Mouse (Mus musculus) stomach, postnatal 0 days (tissue): ENCODE results near the gene Pax1. TPM values are rescaled to one million over a fixed set of nuclear protein-coding genes. Genes with fewer than 3 reads are reported as not detected.

Experiments used
- ATAC-seq: fragments of 200-750 bp; cut with Nextera tagmentation; 2 replicates; pipeline ENCODE4 v1.8.0; 2017; ENCODE audit not compliant: low FRiP score, low TSS enrichment
- DNase-seq: peaks from one replicate; pipeline ENCODE4 v3.0.0-alpha.2; 2016; ENCODE audit warnings: low spot score
- H3K27ac ChIP-seq: fragments of 300-500 bp; sonication (generic); replicated peaks from 2 replicates; pipeline ENCODE4 v1.5.1; 2014; ENCODE audit warnings: mild to moderate bottlenecking, control low read depth
- H3K27me3 ChIP-seq: fragments of 300-500 bp; sonication (generic); 2 replicates; pipeline ENCODE4 v1.6.1; 2014; ENCODE audit warnings: low read length; ENCODE audit not compliant: control insufficient read depth, insufficient read depth
- H3K36me3 ChIP-seq: fragments of 300-500 bp; sonication (generic); 2 replicates; pipeline ENCODE4 v1.6.1; 2014; ENCODE audit warnings: low read length, mixed read lengths; ENCODE audit not compliant: control insufficient read depth, insufficient read depth
- H3K4me1 ChIP-seq: fragments of 300-500 bp; sonication (generic); replicated peaks from 2 replicates; pipeline ENCODE4 v1.6.1; 2014; ENCODE audit warnings: antibody characterized with exemption; ENCODE audit not compliant: control insufficient read depth, insufficient read depth
- H3K4me2 ChIP-seq: fragments of 300-500 bp; sonication (generic); replicated peaks from 2 replicates; pipeline ENCODE4 v1.6.1; 2014; ENCODE audit warnings: low read depth, mild to moderate bottlenecking, control low read depth, moderate library complexity
- H3K4me3 ChIP-seq: fragments of 300-500 bp; sonication (generic); 2 replicates; pipeline ENCODE4 v1.5.1; 2014; ENCODE audit warnings: low read depth, low read length, control low read depth
- H3K9ac ChIP-seq: fragments of 300-500 bp; sonication (generic); 2 replicates; pipeline ENCODE4 v1.6.1; 2014; ENCODE audit warnings: mild to moderate bottlenecking, low read length, control low read depth, mixed read lengths
- H3K9me3 ChIP-seq: fragments of 300-500 bp; sonication (generic); 2 replicates; pipeline ENCODE4 v1.6.1; 2016; ENCODE audit warnings: low read length; ENCODE audit not compliant: control insufficient read depth
- CTCF ChIP-seq: IDR thresholded peaks from 2 replicates; pipeline ENCODE4 v1.5.1; 2016; ENCODE audit warnings: antibody characterized with exemption, low read depth, mild to moderate bottlenecking, moderate library complexity
- EP300 ChIP-seq: optimal IDR thresholded peaks from 2 replicates; pipeline ENCODE3; 2016; ENCODE audit warnings: antibody characterized with exemption
- WGBS: fragments of 180-500 bp; shearing (Covaris S2); extraction: QIAGEN DNeasy Blood & Tissue Kit; methylation state at CpG from one replicate; pipeline ENCODE4 v1.1.7; 2014; 5-methylcytosine and 5-hydroxymethylcytosine counted together
- polyA plus RNA-seq: library from polyadenylated mRNA; unstranded; fragments of >200 nt; fragmentation: Nextera tagmentation; extraction: Ambion mirVana; gene quantifications from 2 replicates; pipeline ENCODE4 v1.2.1, GENCODE M21; 2015

Pax1 gene
- polyA plus RNA-seq, 1 experiment from 2014 or later, result not detected

GRCm38 (mm10) chr2:147374245-147374644 lies 12.5 kb downstream of the Pax1 start:
- no peak for TF ChIP-seq CTCF
- TF ChIP-seq EP300, result no peak
- Histone ChIP-seq H3K27ac (no peak overlapping the region), H3K4me2 (no peak overlapping the region), H3K4me3 (no peak overlapping the region), H3K4me1 (no peaks in the 10 kb centered on the region), H3K27me3 (peaks cover 11% of the 10 kb centered on the region; the same call in 1 of the 2 replicates), H3K36me3 (no peaks in the 10 kb centered on the region), H3K9ac (no peak overlapping the region), H3K9me3 (no peaks in the 10 kb centered on the region)
- no peak for ATAC-seq
- WGBS, result 4% methylated on average over 4 of the region's 4 CpGs
- no peak for DNase-seq

- ATAC-seq (no peak), DNase-seq (no peak)
- TF ChIP-seq EP300, result no peak
- H3K36me3 ChIP-seq, result no peaks in the 10 kb centered on the region
- H3K4me1 ChIP-seq, result no peaks in the 10 kb centered on the region
- H3K4me3 ChIP-seq, result no peak overlapping the region
- H3K4me2 ChIP-seq, result no peak overlapping the region
- no peak overlapping the region for H3K27ac ChIP-seq
- peaks cover 11% of the 10 kb centered on the region; the same call in 1 of the 2 replicates for H3K27me3 ChIP-seq
- 11% methylated on average over 8 of the region's 8 CpGs for WGBS
- no peak overlapping the region for H3K9ac ChIP-seq
- H3K9me3 ChIP-seq, result no peaks in the 10 kb centered on the region
Observed at GRCm38 (mm10) chr2:147375019-147375715, 13.4 kb downstream of the Pax1 start.

- no peaks in the 10 kb centered on the region for H3K9me3 ChIP-seq
- ATAC-seq, result no peak
Observed at GRCm38 (mm10) chr2:147378934-147379333, 17.2 kb downstream of the Pax1 start.

GRCm38 (mm10) chr2:147383373-147383772 lies 21.6 kb downstream of the Pax1 start:
- 82% methylated on average over 2 of the region's 2 CpGs for WGBS
- no peak for ATAC-seq

More at GRCm38 (mm10) chr2:147378934-147379333, 17.2 kb downstream of the Pax1 start:
- TF ChIP-seq EP300, result no peak
- peak; percentile 81 for TF ChIP-seq CTCF
- Histone ChIP-seq H3K36me3 (no peaks in the 10 kb centered on the region), H3K4me2 (no peak overlapping the region), H3K27ac (no peak overlapping the region), H3K4me3 (no peak overlapping the region), H3K9ac (no peak overlapping the region), H3K4me1 (no peaks in the 10 kb centered on the region), H3K27me3 (peaks cover 2% of the 10 kb centered on the region; the same call in 1 of the 2 replicates)
- no peak for DNase-seq
- WGBS, result 6% methylated on average over 4 of the region's 4 CpGs

GRCm38 (mm10) chr2:147386949-147387348 lies 25.2 kb downstream of the Pax1 start:
- DNase-seq, result no peak
- WGBS, result 37% methylated on average over 5 of the region's 5 CpGs

More at GRCm38 (mm10) chr2:147383373-147383772, 21.6 kb downstream of the Pax1 start:
- Histone ChIP-seq H3K27ac (no peak overlapping the region), H3K9ac (no peak overlapping the region), H3K4me3 (no peak overlapping the region), H3K36me3 (no peaks in the 10 kb centered on the region), H3K4me1 (no peaks in the 10 kb centered on the region), H3K27me3 (no peaks in the 10 kb centered on the region), H3K9me3 (no peaks in the 10 kb centered on the region), H3K4me2 (no peak overlapping the region)
- no peak for TF ChIP-seq EP300
- TF ChIP-seq CTCF, result no peak
- DNase-seq, result no peak

GRCm38 (mm10) chr2:147409323-147409722 lies 47.6 kb downstream of the Pax1 start:
- Histone ChIP-seq H3K27me3 (no peaks in the 10 kb centered on the region), H3K4me1 (no peaks in the 10 kb centered on the region), H3K9ac (no peak overlapping the region), H3K4me2 (no peak overlapping the region), H3K36me3 (no peaks in the 10 kb centered on the region), H3K4me3 (no peak overlapping the region), H3K27ac (no peak overlapping the region), H3K9me3 (no peaks in the 10 kb centered on the region)
- 70% methylated on average over 1 of the region's 1 CpGs for WGBS
- ATAC-seq (no peak), DNase-seq (no peak)
- peak; percentile 33 for TF ChIP-seq CTCF
- TF ChIP-seq EP300, result no peak

More at GRCm38 (mm10) chr2:147386949-147387348, 25.2 kb downstream of the Pax1 start:
- ATAC-seq, result no peak
- H3K9me3 ChIP-seq, result no peaks in the 10 kb centered on the region
- no peaks in the 10 kb centered on the region for H3K36me3 ChIP-seq
- no peaks in the 10 kb centered on the region for H3K4me1 ChIP-seq
- H3K27me3 ChIP-seq, result no peaks in the 10 kb centered on the region
- H3K9ac ChIP-seq, result no peak overlapping the region
- no peak overlapping the region for H3K27ac ChIP-seq
- H3K4me3 ChIP-seq, result no peak overlapping the region
- TF ChIP-seq CTCF (peak; percentile 26; the same call in 1 of the 2 replicates), EP300 (no peak)
- no peak overlapping the region for H3K4me2 ChIP-seq
